Mouse (Mus musculus) T-helper 17 cell (primary cell): ENCODE results near the gene Olfr263.

Experiments
- in situ Hi-C, 2 experiments: fragments of 300-600 bp; cut with MboI, MseI; formaldehyde crosslinking; loops; 1 replicate in 1 of 2; 2 replicates in 1 of 2; pipeline ENCODE4 v1.15.1; 2025; ENCODE audit warnings: high pct_unique_total_duplicates in 2 of 2

Gene Olfr263

GRCm38 (mm10) chr13:21169121-21169656 lies 39.8 kb downstream of the Olfr263 start:
- in situ Hi-C loops = loop anchor here (10.0 to 25.0 kb wide), 3 partner anchors 66 to 1082 kb away; partner anchors contain the start of gene Elmo1 (in 1 of the 2)

DNA sequence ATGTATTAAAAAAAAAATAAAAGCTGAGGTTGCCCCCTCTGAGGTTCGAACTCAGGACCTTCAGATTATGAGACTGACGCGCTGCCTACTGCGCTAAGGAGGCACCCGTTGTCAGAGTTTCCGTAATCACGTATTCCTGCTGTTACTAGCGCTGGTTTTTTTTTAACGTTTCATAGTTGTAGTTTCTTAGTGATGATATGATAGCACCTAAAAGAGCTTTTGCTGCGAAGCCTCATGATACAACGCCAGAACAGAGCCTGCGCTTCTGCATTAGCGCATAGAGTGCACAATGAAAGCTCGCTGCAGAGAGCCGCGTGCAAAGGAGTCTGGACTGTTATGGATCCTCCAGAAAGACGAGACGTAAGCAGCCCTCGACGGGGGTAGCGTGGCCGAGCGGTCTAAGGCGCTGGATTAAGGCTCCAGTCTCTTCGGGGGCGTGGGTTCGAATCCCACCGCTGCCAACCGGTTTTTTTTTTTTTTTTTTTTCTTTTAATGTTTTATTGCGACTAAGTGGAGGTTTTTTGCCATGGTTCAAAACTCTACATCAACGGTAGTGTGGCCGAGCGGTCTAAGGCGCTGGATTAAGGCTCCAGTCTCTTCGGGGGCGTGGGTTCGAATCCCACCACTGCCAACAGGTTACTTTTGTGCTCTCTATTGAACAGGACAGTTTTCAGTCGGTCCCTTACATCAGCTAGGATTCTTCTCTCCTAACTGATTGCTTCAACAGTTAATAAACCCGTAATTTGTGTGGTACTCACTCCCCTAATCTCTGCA lies 40.4 kb downstream of the Olfr263 start:
- in situ Hi-C loops = loop anchor here (5.0 to 25.0 kb wide), 9 partner anchors 65 to 1083 kb away; partner anchors contain the start of genes Elmo1 (in 1 of the 2) and Zfp184 (in 1 of the 2)

DNA sequence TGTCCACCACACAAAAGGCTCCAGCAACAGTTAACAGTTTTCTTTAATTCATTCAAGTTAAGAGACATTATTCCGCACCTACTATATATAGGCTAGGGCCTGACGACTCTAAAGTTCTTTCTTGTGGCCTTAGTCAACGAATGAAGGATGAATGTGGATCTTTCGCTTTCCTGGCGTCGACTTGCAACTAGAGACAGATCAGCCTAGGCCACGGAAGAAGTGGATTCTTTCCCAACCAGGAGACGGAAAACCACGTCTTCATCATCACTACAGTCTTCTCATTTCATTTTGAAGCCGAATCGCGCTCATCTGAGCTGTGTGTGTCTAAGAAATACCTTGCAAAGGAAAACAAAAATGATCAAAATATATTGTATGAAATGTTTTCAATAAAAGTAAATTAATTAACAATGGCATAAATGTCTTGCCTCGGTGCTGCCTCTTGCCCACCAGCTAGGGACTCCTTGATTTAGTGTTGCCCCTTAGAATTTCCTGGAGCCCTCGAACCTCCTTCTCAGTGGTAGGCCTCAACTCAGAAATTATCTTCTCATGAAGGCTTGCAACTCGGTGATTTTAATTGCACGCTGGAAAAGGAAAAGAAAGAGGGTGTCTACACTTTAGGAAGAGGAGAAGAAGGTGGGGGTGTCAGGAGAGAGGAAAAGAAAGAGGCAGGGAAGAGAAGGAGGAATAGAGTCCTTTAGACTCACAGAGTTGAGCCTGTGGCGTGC lies 41.2 kb downstream of the Olfr263 start:
- in situ Hi-C loops = loop anchor here (5.0 to 25.0 kb wide), 8 partner anchors 67 to 1083 kb away; partner anchors contain the start of genes Elmo1 (in 1 of the 2) and Zfp184 (in 1 of the 2)

- in situ Hi-C loops = loop anchor here (5.0 to 25.0 kb wide), 8 partner anchors 66 to 1084 kb away; partner anchors contain the start of genes Elmo1 (in 1 of the 2) and Zfp184 (in 1 of the 2)
These were observed 41.7 kb downstream of the Olfr263 start for GRCm38 (mm10) chr13:21171156-21171530.

- in situ Hi-C loops = loop anchor here (5.0 to 25.0 kb wide), 8 partner anchors 66 to 1084 kb away; partner anchors contain the start of genes Elmo1 (in 1 of the 2) and Zfp184 (in 1 of the 2)
These were observed 42.2 kb downstream of the Olfr263 start for GRCm38 (mm10) chr13:21171600-21172150.

GRCm38 (mm10) chr13:21172241-21173027 lies 43.0 kb downstream of the Olfr263 start:
- in situ Hi-C loops = loop anchor here (5.0 to 25.0 kb wide), 8 partner anchors 65 to 1085 kb away; partner anchors contain the start of genes Elmo1 (in 1 of the 2) and Zfp184 (in 1 of the 2)

GRCm38 (mm10) chr13:21173072-21173471 lies 43.6 kb downstream of the Olfr263 start:
- in situ Hi-C loops = loop anchor here (5.0 to 25.0 kb wide), 8 partner anchors 64 to 1086 kb away; partner anchors contain the start of genes Elmo1 (in 1 of the 2) and Zfp184 (in 1 of the 2)

DNA sequence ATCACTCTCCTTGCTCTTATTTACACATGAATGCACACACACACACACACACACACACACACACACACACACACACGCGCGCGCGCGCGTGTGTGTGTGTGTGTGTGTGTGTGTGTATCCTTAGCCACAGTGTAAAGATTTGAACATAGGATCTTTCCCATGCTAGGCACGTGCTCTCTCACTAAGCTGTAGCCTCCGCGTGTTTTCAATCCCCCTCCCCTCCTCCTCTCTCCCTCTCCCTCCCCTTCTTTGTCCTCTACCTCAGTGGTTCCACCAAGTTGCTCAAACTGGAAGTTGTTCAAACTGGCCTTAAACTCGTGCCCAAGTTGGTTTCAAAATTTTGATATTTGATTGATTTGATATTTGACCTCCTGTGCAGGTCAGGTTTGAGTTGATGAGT lies 47.3 kb downstream of the Olfr263 start:
- in situ Hi-C loops = loop anchor here (10.0 to 25.0 kb wide), 4 partner anchors 561 to 848 kb away; partner anchors contain the start of genes Hist1h4j (in 1 of the 2) and Zfp184 (in 1 of the 2)

- in situ Hi-C loops = loop anchor here (10.0 to 25.0 kb wide), 4 partner anchors 560 to 847 kb away; partner anchors contain the start of genes Hist1h4j (in 1 of the 2) and Zfp184 (in 1 of the 2)
These were observed 48.2 kb downstream of the Olfr263 start for GRCm38 (mm10) chr13:21177657-21178056.

GRCm38 (mm10) chr13:21178364-21178763 lies 48.9 kb downstream of the Olfr263 start:
- in situ Hi-C loops = loop anchor here (10.0 to 25.0 kb wide), 4 partner anchors 559 to 846 kb away; partner anchors contain the start of genes Hist1h4j (in 1 of the 2) and Zfp184 (in 1 of the 2)

GRCm38 (mm10) chr13:21179367-21179723 lies 49.9 kb downstream of the Olfr263 start, which contains the start of gene Trim27:
Gene Trim27 (plus strand): TSS chr13:21179445.
- in situ Hi-C loops = loop anchor here (10.0 to 25.0 kb wide), 4 partner anchors 558 to 845 kb away; partner anchors contain the start of genes Hist1h4j (in 1 of the 2) and Zfp184 (in 1 of the 2)

GRCm38 (mm10) chr13:21179724-21180550 lies 50.5 kb downstream of the Olfr263 start:
- in situ Hi-C loops = loop anchor here (10.0 to 25.0 kb wide), 4 partner anchors 557 to 845 kb away; partner anchors contain the start of genes Hist1h4j (in 1 of the 2) and Zfp184 (in 1 of the 2)

DNA sequence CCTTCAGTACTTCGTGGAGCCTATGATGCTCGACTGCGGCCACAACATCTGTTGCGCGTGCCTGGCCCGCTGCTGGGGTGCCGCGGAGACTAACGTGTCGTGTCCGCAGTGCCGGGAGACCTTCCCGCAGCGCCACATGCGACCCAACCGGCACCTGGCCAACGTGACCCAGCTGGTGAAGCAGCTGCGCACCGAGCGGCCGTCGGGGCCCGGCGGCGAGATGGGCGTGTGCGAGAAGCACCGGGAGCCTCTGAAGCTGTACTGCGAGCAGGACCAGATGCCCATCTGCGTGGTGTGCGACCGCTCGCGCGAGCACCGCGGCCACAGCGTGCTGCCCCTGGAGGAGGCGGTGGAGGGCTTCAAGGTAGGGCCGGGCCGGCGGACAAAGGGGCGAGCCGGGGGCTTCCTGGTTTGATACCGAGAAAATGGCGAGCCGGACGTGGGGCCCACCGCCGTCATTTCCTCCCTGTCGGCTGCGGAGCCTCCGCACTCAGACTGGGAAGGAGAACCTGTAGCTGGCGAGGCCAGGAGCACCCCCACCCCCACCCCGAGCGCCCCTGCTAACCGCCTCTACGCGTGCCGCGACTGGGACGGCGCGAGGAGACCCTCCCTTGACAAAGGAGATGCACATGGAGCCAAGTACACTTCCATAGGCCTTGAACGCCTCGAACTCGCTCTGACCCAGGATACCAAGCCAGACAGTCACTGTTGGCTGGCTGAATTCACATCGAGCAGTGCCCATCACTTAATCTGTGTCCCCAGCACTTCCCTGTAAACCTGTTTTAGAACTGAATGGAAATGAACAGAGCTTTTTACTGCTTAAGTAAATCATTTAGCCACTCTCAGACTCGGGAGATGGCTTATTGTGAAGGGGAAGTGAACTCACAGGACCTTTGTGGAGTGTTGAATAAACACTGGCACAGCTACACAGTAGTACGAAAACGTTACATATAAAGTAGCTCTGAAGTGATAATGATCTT lies 51.4 kb downstream of the Olfr263 start:
- in situ Hi-C loops = loop anchor here in 1 of 2 experiments (25.0 kb wide), 1 partner anchor 556 kb away; the partner anchor contains the start of gene Hist1h4j

- in situ Hi-C loops = loop anchor here in 1 of 2 experiments (25.0 kb wide), 1 partner anchor 555 kb away; the partner anchor contains the start of gene Hist1h4j
These were observed 52.6 kb downstream of the Olfr263 start for GRCm38 (mm10) chr13:21181996-21182395.

DNA sequence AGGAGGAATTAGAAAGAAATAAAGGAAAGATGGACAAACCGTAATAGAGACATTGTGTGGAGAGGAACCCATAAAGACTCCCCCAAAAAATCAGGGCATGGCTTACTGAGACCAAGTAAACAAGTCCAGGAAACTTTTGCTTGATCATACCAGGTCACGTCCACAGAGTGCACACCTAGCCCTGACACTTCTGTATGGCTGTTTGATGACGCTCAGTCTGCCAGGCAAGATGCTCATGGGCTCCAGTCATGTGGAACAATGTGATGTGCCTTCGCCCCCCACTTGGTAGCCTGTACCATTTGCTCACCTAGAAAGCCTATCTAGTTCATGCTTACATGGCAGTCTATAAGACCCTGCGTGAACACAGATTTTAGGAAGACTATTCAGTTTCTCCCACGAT lies 53.6 kb downstream of the Olfr263 start:
- in situ Hi-C loops = loop anchor here in 1 of 2 experiments (25.0 kb wide), 1 partner anchor 554 kb away; the partner anchor contains the start of gene Hist1h4j

DNA sequence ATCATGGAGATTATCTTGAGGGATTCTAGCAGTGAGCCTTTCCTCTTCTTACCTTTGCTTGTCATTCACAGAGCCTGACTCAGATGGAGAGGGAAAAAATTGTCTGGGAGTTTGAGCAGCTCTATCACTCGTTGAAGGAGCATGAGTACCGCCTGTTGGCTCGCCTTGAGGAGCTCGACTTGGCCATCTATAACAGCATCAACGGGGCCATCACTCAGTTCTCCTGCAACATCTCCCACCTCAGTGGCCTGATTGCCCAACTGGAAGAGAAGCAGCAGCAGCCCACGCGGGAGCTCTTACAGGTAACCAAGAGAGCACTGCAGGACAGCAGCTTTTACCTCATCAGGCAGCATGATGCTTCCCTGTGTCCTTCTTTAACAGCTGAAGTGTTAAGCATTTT lies 54.2 kb downstream of the Olfr263 start:
- in situ Hi-C loops = loop anchor here in 1 of 2 experiments (25.0 kb wide), 1 partner anchor 554 kb away; the partner anchor contains the start of gene Hist1h4j

DNA sequence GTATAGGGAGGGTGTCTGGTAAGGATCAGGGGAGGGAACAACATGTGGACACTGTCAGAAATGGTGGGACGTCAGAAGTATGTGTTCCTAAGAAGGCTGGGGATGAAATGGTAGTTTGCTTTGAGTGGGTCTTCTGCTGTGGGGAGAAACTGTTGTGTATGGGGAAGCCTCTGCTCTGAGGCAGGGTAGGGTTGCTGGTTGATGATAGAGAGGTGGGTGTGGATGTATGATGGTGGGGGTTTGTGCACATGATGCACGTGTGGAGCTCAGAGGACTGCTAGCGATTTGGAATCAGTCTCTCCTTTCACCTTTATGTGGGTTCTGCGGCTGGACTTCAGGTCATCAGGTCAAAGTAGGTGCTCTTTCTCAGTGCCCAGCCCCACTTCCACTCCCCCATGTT lies 56.1 kb downstream of the Olfr263 start:
- in situ Hi-C loops = loop anchor here in 1 of 2 experiments (25.0 kb wide), 1 partner anchor 552 kb away; the partner anchor contains the start of gene Hist1h4j
